Comparison of ENCODE assay signal across 14 mouse cellular contexts in the genomic region with DNA sequence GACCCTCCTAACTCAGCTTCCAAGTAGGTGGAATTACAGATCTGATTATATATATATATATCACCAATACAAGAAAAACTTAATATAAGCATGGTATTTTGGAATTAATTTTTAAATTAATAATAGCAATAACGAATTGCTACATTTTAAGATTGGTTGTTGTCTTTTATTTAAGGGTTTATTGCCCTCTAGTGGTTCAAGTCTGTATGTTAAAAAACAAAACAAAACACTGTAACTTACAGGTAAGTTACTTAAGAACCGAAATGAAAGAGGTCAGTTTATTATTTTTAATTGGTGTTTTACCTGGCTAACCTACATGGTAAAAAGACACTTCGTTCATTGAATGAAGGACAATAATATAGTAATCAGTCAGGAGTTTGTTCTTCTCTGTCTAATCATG. TPM values are rescaled to one million over a fixed set of nuclear protein-coding genes. Genes with fewer than 3 reads are reported as not detected.
DNase-seq lines count a peak whose midpoint lies in the region; ATAC-seq and TF ChIP-seq lines count a peak whose summit lies in the region.
"Had no signal": no experiment of that assay in that cellular context is flagged by ENCODE, and none has a peak within 500 bp of the region (broad histone marks: within the 10 kb centered on the region; RNA-seq: fewer than 3 reads in every experiment).

No protein-coding gene starts in this region.

- no peak for DNase-seq in heart, adult 2 months
- peak; percentile 60 for DNase-seq in lung, embryonic 14.5 days
- no peak for DNase-seq in lung, postnatal 36 days
- peak; percentile 61 for DNase-seq in MN1 (ENCODE audit: low spot score)
- DNase-seq in naive thymus-derived CD4-positive, alpha-beta T cell, adult 2 months (ENCODE audit: low read depth), result peak; percentile 46
- DNase-seq in layer of hippocampus, postnatal 25 days (ENCODE audit: extremely low spot score in 1 of 2, low spot score in 1 of 2), result no peak
- no peak for DNase-seq in thymus, postnatal 4 days
- DNase-seq: adrenal gland, postnatal 14 days; cerebellum, adult 8-10 months; kidney, adult 11 months had no signal

- intact Hi-C loops in heart, adult 2 months (cut with DNase I), result loop anchor here (5.0 kb wide), 1 partner anchor 92 kb away; no protein-coding TSS in a partner anchor

- no peak for ATAC-seq in heart, embryonic 12.5 days (ENCODE audit: insufficient number of reproducible peaks, low FRiP score)
- no peak for ATAC-seq in lung, embryonic 14.5 days (ENCODE audit: insufficient read depth)
- ATAC-seq: midbrain, embryonic 13.5 days had no signal

- no peak overlapping the region for H3K4me3 ChIP-seq in heart, adult 2 months
- H3K4me3 ChIP-seq in heart, embryonic 12.5 days, result no peak overlapping the region
- no peak overlapping the region for H3K4me3 ChIP-seq in lung, embryonic 14.5 days (ENCODE audit: low read depth, low read length)
- H3K4me3 ChIP-seq: limb, embryonic 12.5 days; midbrain, embryonic 13.5 days; neural tube, embryonic 15.5 days had no signal

- H3K27ac ChIP-seq in heart, adult 2 months, result no peak overlapping the region
- no peak overlapping the region for H3K27ac ChIP-seq in heart, embryonic 12.5 days (ENCODE audit: poor library complexity, severe bottlenecking)
- H3K27ac ChIP-seq in lung, embryonic 14.5 days (ENCODE audit: low read depth), result no peak overlapping the region
- H3K27ac ChIP-seq: limb, embryonic 12.5 days; midbrain, embryonic 13.5 days; neural tube, embryonic 15.5 days had no signal

- no peaks in the 10 kb centered on the region for H3K4me1 ChIP-seq in heart, adult 2 months (ENCODE audit: control insufficient read depth, insufficient read depth, low read length)
- H3K4me1 ChIP-seq in heart, embryonic 12.5 days (replicated peaks), result peaks cover 5% of the 10 kb centered on the region
- H3K4me1 ChIP-seq in lung, embryonic 14.5 days (ENCODE audit: insufficient read depth), result peaks cover 3% of the 10 kb centered on the region; the same call in 1 of the 2 replicates

- WGBS in heart, adult 2 months, result 59% methylated on average over 3 of the region's 3 CpGs
- 69% methylated on average over 3 of the region's 3 CpGs for WGBS in heart, embryonic 12.5 days
- 70% methylated on average over 3 of the region's 3 CpGs for WGBS in lung, embryonic 14.5 days

- H3K9me3 ChIP-seq in heart, embryonic 12.5 days (replicated peaks), result no peaks in the 10 kb centered on the region
- H3K9me3 ChIP-seq in lung, embryonic 14.5 days (ENCODE audit: low read depth, low read length), result no peaks in the 10 kb centered on the region
- H3K9me3 ChIP-seq: limb, embryonic 12.5 days; midbrain, embryonic 13.5 days; neural tube, embryonic 15.5 days had no signal

- H3K9ac ChIP-seq in heart, adult 2 months (ENCODE audit: low read depth, low read length), result no peak overlapping the region
- H3K9ac ChIP-seq in heart, embryonic 12.5 days, result no peak overlapping the region
- no peak overlapping the region for H3K9ac ChIP-seq in lung, embryonic 14.5 days
- H3K9ac ChIP-seq: limb, embryonic 12.5 days; midbrain, embryonic 13.5 days; neural tube, embryonic 15.5 days had no signal

- no peak for TF ChIP-seq EP300 in heart, adult 2 months (IDR thresholded peaks at IDR 0.05; ENCODE audit: insufficient read depth, low read depth, low read length)

- H3K4me2 ChIP-seq in heart, embryonic 12.5 days, result no peak overlapping the region
- H3K4me2 ChIP-seq in lung, embryonic 14.5 days, result no peak overlapping the region
- H3K4me2 ChIP-seq: limb, embryonic 12.5 days; midbrain, embryonic 13.5 days; neural tube, embryonic 15.5 days had no signal

- no peaks in the 10 kb centered on the region for H3K79me2 ChIP-seq in heart, adult 2 months (replicated peaks; ENCODE audit: control insufficient read depth, insufficient read depth, low read length)

- H3K36me3 ChIP-seq in heart, adult 2 months (ENCODE audit: control insufficient read depth, insufficient read depth, low read length), result no peaks in the 10 kb centered on the region
- 0 out of 2 replicates have a peak, but pooled peaks cover 10% of the 10 kb centered on the region for H3K36me3 ChIP-seq in heart, embryonic 12.5 days
- H3K36me3 ChIP-seq in lung, embryonic 14.5 days (ENCODE audit: insufficient read depth), result no peaks in the 10 kb centered on the region
- H3K36me3 ChIP-seq: midbrain, embryonic 13.5 days; neural tube, embryonic 15.5 days had no signal

- H3K27me3 ChIP-seq in heart, adult 2 months (ENCODE audit: control insufficient read depth, insufficient read depth, low read length), result no peaks in the 10 kb centered on the region
- H3K27me3 ChIP-seq in heart, embryonic 12.5 days (replicated peaks), result no peaks in the 10 kb centered on the region
- H3K27me3 ChIP-seq in lung, embryonic 14.5 days (ENCODE audit: insufficient read depth, low read length), result no peaks in the 10 kb centered on the region
- H3K27me3 ChIP-seq: limb, embryonic 12.5 days; midbrain, embryonic 13.5 days; neural tube, embryonic 15.5 days had no signal

- peak; percentile 71 for TF ChIP-seq CTCF in heart, adult 2 months (IDR thresholded peaks at IDR 0.05)
- TF ChIP-seq CTCF in lung, embryonic 14.5 days (IDR thresholded peaks at IDR 0.05; ENCODE audit: low read depth), result peak; percentile 38

- no peak for TF ChIP-seq POLR2A in heart, adult 2 months (IDR thresholded peaks at IDR 0.05; ENCODE audit: insufficient read depth, low read depth, low read length)

RNA-seq across cellular contexts. Expression of a gene that starts 3.9 kb away (rescaled TPM):
- total RNA-seq in heart, adult 2 months (2021), result under 1 TPM; 0.30 to 0.44 TPM
- 0.09 and 0.16 TPM in 2 replicates for polyA plus RNA-seq in heart, adult 2 months (2012; rRNA removed)
- 11.6 and 12.6 TPM in 2 replicates for polyA plus RNA-seq in heart, embryonic 12.5 days (2016; fragmentation: Nextera tagmentation; extraction: Ambion mirVana)
- 20.7 and 22.2 TPM in 2 replicates for polyA plus RNA-seq in lung, embryonic 14.5 days (2014; fragmentation: Nextera tagmentation; extraction: Ambion mirVana)
- total RNA-seq in layer of hippocampus, postnatal 25 days (2021), result under 1 TPM; 0.57 to 0.73 TPM

RNA-seq across cellular contexts. Expression of a gene that starts 4.1 kb away (rescaled TPM):
- total RNA-seq in heart, adult 2 months (2021), result 10 to 100 TPM; 10.1 to 10.2 TPM
- 13.2 and 18.8 TPM in 2 replicates for polyA plus RNA-seq in heart, adult 2 months (2012; rRNA removed)
- polyA plus RNA-seq in heart, embryonic 12.5 days (2016; fragmentation: Nextera tagmentation; extraction: Ambion mirVana), result 19.3 and 19.6 TPM in 2 replicates
- polyA plus RNA-seq in lung, embryonic 14.5 days (2014; fragmentation: Nextera tagmentation; extraction: Ambion mirVana), result 42.2 and 44.2 TPM in 2 replicates
- total RNA-seq in layer of hippocampus, postnatal 25 days (2021), result 1 to 10 TPM; 7.3 to 9.8 TPM

Comparison
In these comparisons a context has a peak if more than half of its experiments do, and no peak if none do; other contexts are left out.
1. DNase-seq: peak in lung, embryonic 14.5 days (single experiment), MN1 (single experiment) and naive thymus-derived CD4-positive, alpha-beta T cell, adult 2 months (single experiment); none in heart, adult 2 months (0 of 2), lung, postnatal 36 days (single experiment), layer of hippocampus, postnatal 25 days (0 of 2) and thymus, postnatal 4 days (single experiment).
2. RNA of a gene that starts 3.9 kb away (polyA plus RNA-seq): 20.7 to 22.2 TPM in lung, embryonic 14.5 days and 11.6 to 12.6 TPM in heart, embryonic 12.5 days; 0.09 to 0.16 TPM in heart, adult 2 months; every median in the first group is over 10 times any median in the second.